Mouse (Mus musculus): ENCODE measurements around the gene Cpne1. TPM values are rescaled to one million over a fixed set of nuclear protein-coding genes. Genes with fewer than 3 reads are reported as not detected.
"Not testable (repeated sequence)": the region's sequence is repeated elsewhere in the genome, so short reads cannot be mapped to it uniquely, and the experiment has no call there.

Cpne1 gene
- polyA plus RNA-seq, 1 experiment: 121 TPM

DNA sequence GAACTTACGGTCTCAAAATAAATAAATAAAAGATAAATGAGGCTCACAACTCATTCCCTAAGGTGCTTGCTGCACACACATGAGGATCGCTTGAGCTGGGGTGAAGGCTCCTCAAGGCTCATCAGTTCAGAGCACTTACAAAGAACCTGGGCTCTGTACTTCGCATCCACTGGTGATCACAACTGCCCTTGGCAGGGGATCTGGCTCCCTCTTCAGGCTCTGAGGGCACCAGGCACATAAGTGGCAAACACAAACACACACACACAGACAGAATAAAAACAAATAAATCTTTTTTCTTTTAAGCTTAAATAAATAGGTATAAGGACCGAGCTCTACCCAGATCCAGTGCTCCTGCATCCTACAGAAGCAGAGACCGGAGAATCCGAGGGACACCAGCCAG is 23.9 kb upstream of the Cpne1 start:
- Histone ChIP-seq H3K4me1 (ENCODE audit: control insufficient read depth, insufficient read depth, low read length) (no peaks in the 10 kb centered on the region), H3K4me3 (replicated peaks; ENCODE audit: extremely low read depth, low read depth, low read length) (no peak overlapping the region)
- WGBS: 88% methylated on average over 6 of the region's 6 CpGs
- TF ChIP-seq POLR2A (IDR thresholded peaks at IDR 0.05; ENCODE audit: borderline replicate concordance, extremely low read depth, low read depth, low read length) (no peak), CTCF (IDR thresholded peaks at IDR 0.05; ENCODE audit: insufficient read depth, low read length) (peak; percentile 27; the same call in 1 of the 2 replicates)
- no peak for DNase-seq

DNA sequence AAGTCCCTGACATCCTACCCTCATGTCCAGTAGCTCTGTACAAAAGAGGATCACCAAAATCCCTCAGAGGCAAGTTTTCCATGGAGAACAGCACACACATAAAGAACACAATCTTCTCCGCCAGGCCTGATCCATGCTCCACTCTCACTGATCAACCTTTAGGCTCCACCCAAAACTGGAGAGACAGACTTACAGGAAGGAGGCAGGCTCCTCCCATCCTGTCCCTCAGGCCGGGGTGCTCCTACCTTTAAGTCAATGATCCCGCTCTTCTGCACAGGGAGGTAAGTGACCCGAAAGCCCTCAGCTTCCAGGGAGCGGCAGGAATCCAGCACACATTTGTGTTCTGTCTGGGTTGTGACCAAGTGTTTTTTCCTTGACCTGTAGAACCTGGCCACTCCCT is 22.4 kb upstream of the Cpne1 start:
- 69% methylated on average over 5 of the region's 5 CpGs for WGBS
- DNase-seq: no peak
- Histone ChIP-seq H3K4me1 (ENCODE audit: control insufficient read depth, insufficient read depth, low read length) (no peaks in the 10 kb centered on the region), H3K4me3 (replicated peaks; ENCODE audit: extremely low read depth, low read depth, low read length) (no peak overlapping the region)
- TF ChIP-seq POLR2A (IDR thresholded peaks at IDR 0.05; ENCODE audit: borderline replicate concordance, extremely low read depth, low read depth, low read length): no peak
- no peak for TF ChIP-seq CTCF (IDR thresholded peaks at IDR 0.05; ENCODE audit: insufficient read depth, low read length)

DNA sequence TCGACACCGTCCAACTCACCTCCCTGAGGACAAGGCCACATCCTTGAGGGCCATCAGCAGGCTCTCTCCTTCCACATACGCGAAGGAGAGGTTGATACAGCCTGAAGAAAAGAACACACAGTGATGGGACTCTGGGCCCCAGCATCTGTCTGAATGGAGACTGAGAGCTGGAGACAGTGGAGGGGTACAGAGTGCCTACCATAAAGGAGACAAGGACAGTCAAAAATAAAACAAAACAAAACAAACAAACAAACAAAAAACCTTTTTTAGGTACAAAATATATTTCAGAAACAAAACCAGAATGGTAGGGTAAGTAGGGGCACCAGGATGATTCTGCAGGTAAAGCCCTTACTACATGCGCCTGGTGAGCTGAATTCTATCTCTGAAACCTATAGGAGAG is 15.2 kb upstream of the Cpne1 start, which contains the start of gene Gm28036:
TSS of gene Gm28036 (minus strand) at position 101 of the 400 bp plus-strand sequence.
- Histone ChIP-seq H3K4me3 (replicated peaks; ENCODE audit: extremely low read depth, low read depth, low read length) (no peak within 1 kb of the TSS), H3K4me1 (ENCODE audit: control insufficient read depth, insufficient read depth, low read length) (no peaks in the 10 kb centered on the region)
- WGBS: 93% methylated on average over 5 of the region's 5 CpGs
- DNase-seq: no peak
- TF ChIP-seq CTCF (IDR thresholded peaks at IDR 0.05; ENCODE audit: insufficient read depth, low read length) (no peak), POLR2A (IDR thresholded peaks at IDR 0.05; ENCODE audit: borderline replicate concordance, extremely low read depth, low read depth, low read length) (no peak)

DNA sequence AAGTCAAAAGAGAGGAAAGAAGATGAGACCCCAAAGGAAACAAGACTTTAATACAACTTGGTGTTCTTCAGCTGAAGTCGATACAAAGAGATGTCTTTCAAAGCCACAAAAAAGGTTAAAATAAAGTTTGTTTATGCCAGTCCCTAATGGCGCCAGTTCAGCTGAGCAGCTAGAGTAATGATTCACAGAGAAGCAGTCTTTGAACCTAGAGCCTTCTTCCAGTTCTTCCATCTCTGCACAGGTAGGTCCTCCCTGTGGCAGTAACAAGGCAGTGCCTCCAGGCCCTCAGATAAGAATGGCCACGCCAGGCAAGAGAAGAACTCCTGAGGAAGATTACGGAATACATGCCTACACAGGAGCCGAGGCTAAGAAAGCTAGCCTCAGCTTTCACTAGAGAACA is 12.0 kb upstream of the Cpne1 start:
- no peak for TF ChIP-seq CTCF (IDR thresholded peaks at IDR 0.05; ENCODE audit: insufficient read depth, low read length)
- no peak for TF ChIP-seq POLR2A (IDR thresholded peaks at IDR 0.05; ENCODE audit: borderline replicate concordance, extremely low read depth, low read depth, low read length)
- no peak for DNase-seq
- H3K4me3 ChIP-seq (replicated peaks; ENCODE audit: extremely low read depth, low read depth, low read length): no peak overlapping the region
- WGBS: 92% methylated on average over 5 of the region's 5 CpGs
- H3K4me1 ChIP-seq (ENCODE audit: control insufficient read depth, insufficient read depth, low read length): no peaks in the 10 kb centered on the region

DNA sequence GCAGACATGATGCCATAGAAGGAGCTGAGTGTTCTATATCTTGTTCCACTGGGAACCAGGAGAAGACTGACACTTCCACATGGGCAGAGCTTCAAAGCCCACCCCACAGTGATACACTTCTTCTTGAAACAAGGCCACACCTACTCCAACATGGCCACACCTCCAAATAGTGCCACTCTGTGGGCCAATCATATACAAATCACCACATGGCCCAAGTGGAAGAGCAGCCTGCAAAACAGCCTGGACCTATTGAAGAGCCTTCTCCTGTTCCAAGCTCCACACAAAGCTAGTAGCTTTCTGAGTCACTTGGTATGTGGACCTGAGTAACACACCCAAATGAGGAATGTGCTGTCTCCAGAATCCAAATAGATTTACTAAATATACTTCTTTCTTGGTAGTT is 7.8 kb upstream of the Cpne1 start:
- DNase-seq: no peak
- no peaks in the 10 kb centered on the region for H3K4me1 ChIP-seq (ENCODE audit: control insufficient read depth, insufficient read depth, low read length)
- TF ChIP-seq POLR2A (IDR thresholded peaks at IDR 0.05; ENCODE audit: borderline replicate concordance, extremely low read depth, low read depth, low read length) (no peak), CTCF (IDR thresholded peaks at IDR 0.05; ENCODE audit: insufficient read depth, low read length) (no peak)
- H3K4me3 ChIP-seq (replicated peaks; ENCODE audit: extremely low read depth, low read depth, low read length): no peak overlapping the region

DNA sequence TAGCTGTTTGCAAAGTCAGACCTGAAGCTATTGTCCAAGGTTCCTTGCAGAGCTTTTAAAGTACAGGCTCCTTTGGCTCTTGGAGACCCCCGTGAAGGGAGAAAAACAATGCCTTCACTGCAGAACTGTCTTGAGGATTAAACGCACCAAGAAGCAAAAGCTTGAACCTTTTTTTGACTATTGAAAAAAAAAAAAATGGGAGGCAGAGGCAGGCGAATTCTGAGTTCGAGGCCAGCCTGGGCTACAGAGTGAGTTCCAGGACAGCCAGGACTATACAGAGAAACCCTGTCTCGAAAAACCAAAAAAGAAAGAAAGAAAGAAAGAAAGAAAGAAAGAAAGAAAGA is 287 bp upstream of the Cpne1 start:
- WGBS: 18% methylated on average over 5 of the region's 5 CpGs
- not testable (repeated sequence) for H3K4me1 ChIP-seq (ENCODE audit: control insufficient read depth, insufficient read depth, low read length); DNase-seq
- peak overlapping the region; percentile 98 for H3K4me3 ChIP-seq (replicated peaks; ENCODE audit: extremely low read depth, low read depth, low read length)

DNA sequence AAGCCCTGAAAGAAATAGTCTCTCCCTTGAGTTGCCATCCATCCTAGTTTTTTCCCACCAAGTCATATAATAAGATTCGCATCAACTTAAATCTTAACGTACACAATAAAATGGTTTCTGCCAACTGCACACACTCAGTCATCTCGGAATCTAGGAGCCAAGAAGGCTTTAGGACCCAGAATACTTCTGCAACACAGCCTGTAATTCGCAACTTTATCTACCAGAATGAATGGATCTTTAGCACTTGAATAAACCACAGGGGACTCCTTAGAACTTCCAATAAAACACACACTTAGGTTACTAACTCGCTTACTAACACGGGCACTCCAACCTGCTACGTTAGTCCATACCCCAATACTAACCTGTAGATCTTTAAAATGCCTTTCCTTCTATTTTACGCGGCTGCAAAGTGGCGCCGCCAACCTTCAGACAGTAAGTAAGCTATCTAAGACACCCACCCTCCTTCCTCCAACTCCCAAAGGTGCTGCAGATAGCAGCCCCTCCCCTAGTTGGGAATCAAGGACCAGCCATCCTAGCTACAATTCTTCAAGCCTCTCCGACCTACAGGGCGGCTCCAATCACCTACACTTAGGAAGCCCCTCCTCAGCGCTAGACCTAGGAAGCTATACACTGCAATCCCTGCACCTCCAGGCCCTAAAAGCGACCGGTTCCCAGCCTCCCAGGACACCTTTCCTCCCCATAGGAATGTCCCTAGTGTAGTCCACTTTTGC is 973 bp downstream of the Cpne1 start:
- DNase-seq: peak; percentile 21
- H3K4me3 ChIP-seq (replicated peaks; ENCODE audit: extremely low read depth, low read depth, low read length): peak overlapping the region; percentile 98
- H3K4me1 ChIP-seq (ENCODE audit: control insufficient read depth, insufficient read depth, low read length): peaks cover 6% of the 10 kb centered on the region
- TF ChIP-seq CTCF (IDR thresholded peaks at IDR 0.05; ENCODE audit: insufficient read depth, low read length) (no peak), POLR2A (IDR thresholded peaks at IDR 0.05; ENCODE audit: borderline replicate concordance, extremely low read depth, low read depth, low read length) (no peak)
- under 1% methylated on average over 16 of the region's 16 CpGs for WGBS

DNA sequence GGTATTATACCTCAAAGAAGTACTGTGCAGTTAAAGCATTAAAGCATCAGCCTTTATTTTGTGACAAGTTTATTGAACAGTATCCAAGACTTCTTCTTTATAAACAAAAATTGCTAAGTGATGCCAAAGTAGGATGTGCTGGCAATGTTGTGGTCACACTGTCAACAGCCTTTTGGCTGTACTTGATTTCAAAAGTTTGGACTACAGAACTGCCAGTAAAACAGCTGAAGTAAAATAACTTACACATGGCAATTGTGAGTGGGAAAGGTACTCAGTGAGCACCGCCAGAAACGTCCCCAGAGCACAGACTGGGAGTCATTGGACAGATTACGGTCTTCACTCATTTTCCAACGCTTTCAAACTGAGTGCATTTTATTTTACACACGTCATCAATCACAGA is 19.8 kb downstream of the Cpne1 start:
- peaks cover 4% of the 10 kb centered on the region; the same call in 1 of the 2 replicates for H3K4me1 ChIP-seq (ENCODE audit: control insufficient read depth, insufficient read depth, low read length)
- TF ChIP-seq CTCF (IDR thresholded peaks at IDR 0.05; ENCODE audit: insufficient read depth, low read length): no peak
- TF ChIP-seq POLR2A (IDR thresholded peaks at IDR 0.05; ENCODE audit: borderline replicate concordance, extremely low read depth, low read depth, low read length): no peak
- 56% methylated on average over 5 of the region's 5 CpGs for WGBS
- DNase-seq: no peak
- no peak overlapping the region for H3K4me3 ChIP-seq (replicated peaks; ENCODE audit: extremely low read depth, low read depth, low read length)

DNA sequence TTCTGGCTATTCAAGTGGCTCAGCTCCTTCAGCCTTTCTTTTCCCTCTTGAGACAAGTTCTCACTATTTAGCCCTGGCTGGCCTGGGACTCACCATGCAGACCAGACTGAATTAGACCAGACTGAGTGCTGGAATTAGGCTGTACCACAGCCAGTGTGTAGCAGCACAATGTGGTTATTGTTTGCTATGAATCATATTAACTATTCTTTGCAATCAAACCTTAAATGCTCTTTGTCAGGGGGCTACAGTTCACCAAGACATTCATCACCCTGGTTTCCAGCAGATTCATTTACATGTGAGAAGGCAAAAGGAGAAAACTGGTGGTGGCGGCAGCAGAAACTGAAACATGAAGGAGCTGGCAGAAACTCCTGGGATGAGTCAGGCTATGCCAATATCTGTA is 22.0 kb downstream of the Cpne1 start:
- 82% methylated on average over 1 of the region's 1 CpGs for WGBS
- Histone ChIP-seq H3K4me1 (ENCODE audit: control insufficient read depth, insufficient read depth, low read length) (peaks cover 4% of the 10 kb centered on the region; the same call in 1 of the 2 replicates), H3K4me3 (replicated peaks; ENCODE audit: extremely low read depth, low read depth, low read length) (no peak overlapping the region)
- no peak for DNase-seq
- no peak for TF ChIP-seq CTCF (IDR thresholded peaks at IDR 0.05; ENCODE audit: insufficient read depth, low read length)
- no peak for TF ChIP-seq POLR2A (IDR thresholded peaks at IDR 0.05; ENCODE audit: borderline replicate concordance, extremely low read depth, low read depth, low read length)

DNA sequence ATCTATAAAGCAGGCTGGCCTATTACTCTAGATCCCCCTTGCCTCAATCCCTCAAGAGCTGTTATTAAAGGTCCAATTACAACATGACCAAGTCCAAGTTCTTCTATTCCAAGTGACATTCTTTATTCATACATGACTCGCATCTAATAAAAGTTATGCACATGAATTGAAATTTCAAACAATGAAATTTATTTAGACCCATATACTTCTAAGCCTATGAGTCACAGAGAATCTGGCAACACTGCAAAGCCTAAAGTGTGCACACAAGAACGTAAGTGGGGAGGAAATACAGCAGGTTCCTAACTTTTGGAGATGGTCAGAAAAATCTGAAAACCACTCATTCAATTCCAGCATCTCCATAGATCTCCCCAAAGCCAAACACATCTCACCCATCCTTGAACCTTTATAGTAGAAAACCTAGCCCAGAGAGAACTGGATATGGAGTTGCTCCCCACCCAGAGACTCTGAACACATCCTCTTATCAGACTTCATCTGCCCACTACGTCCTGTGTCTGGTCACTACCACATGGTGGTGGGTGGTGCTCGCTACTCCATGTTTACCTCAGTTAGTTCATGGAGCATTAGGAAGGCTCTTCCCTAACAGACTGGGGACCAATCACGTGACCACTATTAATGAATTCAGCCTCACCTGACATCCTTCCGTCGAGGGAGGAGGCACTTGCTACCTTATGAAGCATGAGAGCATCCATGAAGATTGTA is 24.2 kb downstream of the Cpne1 start:
- TF ChIP-seq POLR2A (IDR thresholded peaks at IDR 0.05; ENCODE audit: borderline replicate concordance, extremely low read depth, low read depth, low read length): no peak
- TF ChIP-seq CTCF (IDR thresholded peaks at IDR 0.05; ENCODE audit: insufficient read depth, low read length): no peak
- no peak overlapping the region for H3K4me3 ChIP-seq (replicated peaks; ENCODE audit: extremely low read depth, low read depth, low read length)
- 77% methylated on average over 7 of the region's 7 CpGs for WGBS
- peaks cover 4% of the 10 kb centered on the region; the same call in 1 of the 2 replicates for H3K4me1 ChIP-seq (ENCODE audit: control insufficient read depth, insufficient read depth, low read length)
- DNase-seq: no peak

All from lung, adult 2 months (tissue).